Mouse (Mus musculus) olfactory bulb, adult 2 months (tissue): Measurements from ENCODE around the gene Umad1. TPM values are rescaled to one million over a fixed set of nuclear protein-coding genes. Genes with fewer than 3 reads are reported as not detected.

Experiments used
- H3K27ac ChIP-seq: fragments of 200-500 bp; 2 replicates; pipeline ENCODE4 v1.5.1; 2012; ENCODE audit warnings: low read depth, low read length; ENCODE audit not compliant: insufficient read depth
- H3K4me1 ChIP-seq: fragments of 200-500 bp; 2 replicates; pipeline ENCODE4 v1.6.1; 2012; ENCODE audit warnings: low read length; ENCODE audit not compliant: control insufficient read depth, insufficient read depth
- H3K4me3 ChIP-seq: fragments of 200-500 bp; 2 replicates; pipeline ENCODE4 v1.5.1; 2012; ENCODE audit warnings: mild to moderate bottlenecking, low read depth, low read length, moderate library complexity; ENCODE audit not compliant: insufficient read depth
- CTCF ChIP-seq: fragments of 200-500 bp; IDR thresholded peaks from 2 replicates; pipeline ENCODE4 v1.5.1; 2012; ENCODE audit warnings: low read depth, mild to moderate bottlenecking, low read length, moderate library complexity; ENCODE audit not compliant: insufficient read depth
- POLR2A ChIP-seq: fragments of 200-500 bp; IDR thresholded peaks from 2 replicates; pipeline ENCODE4 v1.6.1; 2012; ENCODE audit warnings: mild to moderate bottlenecking, low read depth, low read length, moderate library complexity; ENCODE audit not compliant: insufficient read depth
- WGBS: fragments of 180-500 bp; shearing (Covaris S2); methylation state at CpG from one replicate; pipeline ENCODE4 v1.1.7; 2018; 5-methylcytosine and 5-hydroxymethylcytosine counted together
- polyA plus RNA-seq: library from polyadenylated mRNA; stranded (reverse); fragments of >200 nt; gene quantifications from 2 replicates; pipeline ENCODE4 v1.2.4, GENCODE M21; 2012; ENCODE audit warnings: low replicate concordance; ENCODE audit not compliant: missing spikeins, insufficient read depth, insufficient read length

Gene Umad1
- polyA plus RNA-seq, 1 experiment: not detected

DNA sequence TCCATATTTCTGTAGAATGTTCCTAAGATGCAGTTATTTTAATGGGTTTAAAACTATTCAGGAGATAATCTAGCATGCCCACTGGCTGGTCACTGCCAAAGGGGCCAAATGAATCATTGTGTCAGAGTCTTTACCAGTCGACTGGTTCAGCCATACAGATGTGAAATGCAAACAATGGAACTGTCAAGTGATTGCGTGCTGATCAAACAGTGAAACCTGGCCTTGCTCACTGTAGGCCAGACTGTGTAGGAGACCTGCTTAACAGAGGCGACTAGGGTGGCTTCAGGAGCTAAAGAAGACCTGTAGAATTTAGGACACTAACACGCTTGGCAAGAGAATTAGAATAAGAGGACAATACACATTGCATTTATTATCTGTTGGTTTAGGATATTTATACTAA is 136.0 kb downstream of the Umad1 start:
- H3K27ac ChIP-seq: no peak overlapping the region
- 74% methylated on average over 4 of the region's 4 CpGs for WGBS
- TF ChIP-seq CTCF: no peak
- TF ChIP-seq POLR2A: no peak
- no peak overlapping the region for H3K4me3 ChIP-seq
- peaks cover 2% of the 10 kb centered on the region; the same call in 1 of the 2 replicates for H3K4me1 ChIP-seq

GRCm38 (mm10) chr6:8397252-8397651 is 138.2 kb downstream of the Umad1 start:
- Histone ChIP-seq H3K4me1 (peaks cover 2% of the 10 kb centered on the region; the same call in 1 of the 2 replicates), H3K4me3 (no peak overlapping the region), H3K27ac (no peak overlapping the region)
- TF ChIP-seq CTCF: no peak
- TF ChIP-seq POLR2A: no peak
- WGBS: 87% methylated on average over 7 of the region's 7 CpGs

DNA sequence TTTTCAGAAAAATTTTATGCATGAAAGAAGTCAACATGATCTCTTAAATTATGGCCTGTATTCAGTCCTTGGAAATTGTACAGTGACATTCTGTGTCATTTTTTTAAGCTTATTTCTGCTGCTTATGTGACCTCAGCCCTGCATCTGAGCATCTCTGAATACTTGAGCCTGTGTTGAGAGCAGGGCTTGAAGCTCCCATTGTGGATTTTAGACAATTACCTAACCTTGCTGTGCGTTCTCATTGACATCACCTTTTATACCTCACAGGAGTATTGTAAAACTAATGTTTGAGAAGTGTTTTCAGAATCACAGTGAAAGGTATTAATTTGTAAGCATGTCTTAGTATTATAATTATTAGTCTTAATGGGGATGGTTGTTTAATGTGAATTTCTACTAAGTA is 140.6 kb downstream of the Umad1 start:
- H3K4me1 ChIP-seq: peaks cover 2% of the 10 kb centered on the region; the same call in 1 of the 2 replicates
- H3K27ac ChIP-seq: no peak overlapping the region
- TF ChIP-seq CTCF: no peak
- no peak for TF ChIP-seq POLR2A
- 40% methylated on average over 1 of the region's 1 CpGs for WGBS
- H3K4me3 ChIP-seq: no peak overlapping the region

DNA sequence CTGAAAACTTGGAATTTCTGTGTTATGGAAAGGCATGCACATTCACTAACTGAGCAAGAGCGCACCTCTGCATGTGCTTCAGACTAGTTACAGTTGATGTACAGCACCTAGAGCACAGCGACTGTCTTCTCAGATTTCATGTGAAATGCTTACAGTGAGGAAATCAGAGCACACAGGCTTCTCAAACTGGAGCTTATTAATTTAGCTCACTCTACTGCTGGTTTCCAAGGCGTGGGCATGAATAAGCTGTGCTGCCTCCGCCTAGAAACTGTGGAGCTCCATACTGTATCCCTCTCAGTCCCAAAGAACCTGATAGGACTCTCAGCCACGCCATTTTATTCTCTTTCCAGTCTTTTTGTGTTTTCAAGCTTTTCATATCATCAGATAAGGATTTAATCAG is 144.0 kb downstream of the Umad1 start:
- H3K4me1 ChIP-seq: no peaks in the 10 kb centered on the region
- H3K27ac ChIP-seq: no peak overlapping the region
- TF ChIP-seq POLR2A: no peak
- TF ChIP-seq CTCF: no peak
- 95% methylated on average over 5 of the region's 5 CpGs for WGBS
- no peak overlapping the region for H3K4me3 ChIP-seq

- 94% methylated on average over 5 of the region's 5 CpGs for WGBS
- no peaks in the 10 kb centered on the region for H3K4me1 ChIP-seq
- TF ChIP-seq CTCF (no peak), POLR2A (no peak)
Observed at GRCm38 (mm10) chr6:8405844-8406243, 146.8 kb downstream of the Umad1 start.

GRCm38 (mm10) chr6:8408332-8408731 is 149.2 kb downstream of the Umad1 start:
- no peak for TF ChIP-seq POLR2A
- TF ChIP-seq CTCF: no peak
- Histone ChIP-seq H3K4me3 (no peak overlapping the region), H3K27ac (no peak overlapping the region), H3K4me1 (peaks cover 2% of the 10 kb centered on the region)
- 39% methylated on average over 2 of the region's 2 CpGs for WGBS

More at GRCm38 (mm10) chr6:8405844-8406243, 146.8 kb downstream of the Umad1 start:
- Histone ChIP-seq H3K27ac (no peak overlapping the region), H3K4me3 (no peak overlapping the region)

- 89% methylated on average over 4 of the region's 4 CpGs for WGBS
- H3K27ac ChIP-seq: no peak overlapping the region
- no peak overlapping the region for H3K4me3 ChIP-seq
- peaks cover 4% of the 10 kb centered on the region for H3K4me1 ChIP-seq
- no peak for TF ChIP-seq CTCF
- no peak for TF ChIP-seq POLR2A
Observed at GRCm38 (mm10) chr6:8409865-8410264, 150.8 kb downstream of the Umad1 start.

DNA sequence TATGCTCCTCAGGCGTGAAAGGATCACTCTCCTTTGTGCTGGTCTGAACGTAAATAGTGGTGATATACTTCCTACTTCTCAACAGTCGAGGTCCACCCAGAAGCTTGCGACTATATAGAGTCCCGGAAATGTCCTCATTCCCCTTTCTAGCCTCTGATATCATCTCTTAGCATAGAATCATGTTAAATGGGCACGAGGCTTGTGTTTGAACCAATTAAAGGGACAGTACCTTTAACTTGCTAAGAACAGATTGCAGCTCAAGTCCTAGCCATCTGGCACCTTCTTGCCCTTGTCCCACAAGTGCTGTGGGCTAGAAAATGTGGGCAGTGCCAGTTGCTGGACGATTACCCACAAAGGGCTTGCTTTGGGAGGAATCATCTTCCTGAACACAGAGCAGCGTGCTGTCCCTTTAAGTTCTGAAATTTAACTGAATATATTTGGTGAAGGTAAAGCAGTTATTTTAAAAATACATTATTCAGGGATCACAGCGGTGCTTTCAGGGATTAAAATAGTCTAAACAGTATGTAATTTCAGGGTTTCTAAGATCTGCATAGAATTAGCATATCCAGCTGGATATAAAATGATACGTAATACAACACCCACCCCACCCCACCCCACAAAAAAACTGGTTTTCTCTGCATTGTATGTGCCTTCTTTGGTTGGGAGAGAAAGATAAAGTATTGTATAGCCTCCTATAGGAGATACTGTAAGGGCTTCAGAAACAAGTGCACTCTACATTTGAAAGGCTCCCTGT is 153.9 kb downstream of the Umad1 start:
- Histone ChIP-seq H3K27ac (no peak overlapping the region), H3K4me3 (no peak overlapping the region), H3K4me1 (peaks cover 4% of the 10 kb centered on the region)
- WGBS: 42% methylated on average over 10 of the region's 10 CpGs
- TF ChIP-seq POLR2A: no peak
- TF ChIP-seq CTCF: no peak

DNA sequence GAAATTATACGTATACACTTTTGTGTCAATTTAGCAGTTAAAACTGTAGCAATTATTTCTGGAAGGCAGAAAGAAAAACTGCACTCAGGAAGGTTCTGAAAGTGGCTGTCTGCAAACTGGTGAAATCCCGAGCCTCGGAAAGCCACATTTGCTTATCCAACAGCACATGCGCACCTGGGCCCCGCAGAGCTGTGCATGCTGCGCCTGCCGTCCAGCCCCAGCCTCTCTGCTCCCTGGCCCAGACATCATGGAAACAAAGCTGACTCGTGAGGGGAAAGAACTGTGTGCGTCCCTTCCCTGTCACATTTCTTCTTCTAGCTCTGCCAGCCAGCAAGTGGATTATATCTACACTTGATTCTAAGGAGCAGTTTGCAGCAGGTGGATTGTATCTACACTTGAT is 154.9 kb downstream of the Umad1 start:
- no peak overlapping the region for H3K27ac ChIP-seq
- WGBS: 52% methylated on average over 9 of the region's 9 CpGs
- H3K4me3 ChIP-seq: no peak overlapping the region; the same call in 1 of the 2 replicates
- peaks cover 4% of the 10 kb centered on the region for H3K4me1 ChIP-seq
- no peak for TF ChIP-seq CTCF
- no peak for TF ChIP-seq POLR2A

DNA sequence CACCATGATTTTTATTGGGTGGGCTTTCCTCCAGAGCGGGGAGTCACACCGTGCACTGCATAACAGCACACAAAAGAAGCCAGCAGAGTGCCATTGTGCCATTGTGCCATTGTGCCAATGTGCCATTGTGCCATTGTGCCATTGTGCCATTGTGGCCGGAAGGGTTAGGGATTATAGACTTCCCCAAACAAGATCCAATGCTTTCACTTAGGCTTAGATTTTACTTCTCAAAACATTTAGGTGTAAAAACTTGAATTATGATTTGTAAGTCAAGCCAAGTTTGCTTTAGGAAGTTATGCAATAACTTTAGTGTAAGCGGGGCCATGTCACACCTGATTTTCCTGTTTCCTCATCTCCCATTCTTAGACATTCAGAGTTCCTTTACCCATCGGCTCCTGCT is 156.7 kb downstream of the Umad1 start:
- TF ChIP-seq POLR2A (no peak), CTCF (no peak)
- Histone ChIP-seq H3K4me1 (peaks cover 4% of the 10 kb centered on the region), H3K27ac (no peak overlapping the region), H3K4me3 (no peak overlapping the region)
- 82% methylated on average over 5 of the region's 5 CpGs for WGBS
